Comparison of ENCODE assay signal across 15 mouse cellular contexts in the genomic region with DNA sequence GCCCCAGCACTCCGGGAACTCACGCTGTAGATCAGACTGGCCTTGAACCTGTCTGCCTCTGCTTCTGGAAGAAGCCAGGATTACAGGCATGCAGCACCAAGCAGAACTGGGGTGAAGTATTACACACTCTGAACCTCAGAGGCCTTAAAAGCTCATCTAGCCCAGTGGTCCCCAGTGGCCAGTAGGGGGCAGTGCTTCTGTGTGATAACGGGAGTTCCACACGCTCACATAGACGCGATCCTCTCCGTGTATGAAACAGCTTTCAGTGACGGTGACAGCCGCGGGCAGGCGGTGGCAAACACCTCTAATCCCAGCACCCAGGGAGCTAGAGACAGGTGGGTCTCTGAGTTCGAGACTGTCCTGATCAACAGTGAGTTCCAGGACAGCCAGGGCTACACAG. TPM values are rescaled to one million over a fixed set of nuclear protein-coding genes. Genes with fewer than 3 reads are reported as not detected.
A peak's percentile ranks its signal among the peaks of the same experiment; 100 is the strongest.
DNase-seq lines count a peak whose midpoint lies in the region; ATAC-seq and TF ChIP-seq lines count a peak whose summit lies in the region.
"Had no signal": no experiment of that assay in that cellular context is flagged by ENCODE, and none has a peak within 500 bp of the region (broad histone marks: within the 10 kb centered on the region; RNA-seq: fewer than 3 reads in every experiment).

No protein-coding gene starts in this region.

- H3K4me1 ChIP-seq in heart, adult 2 months (ENCODE audit: control insufficient read depth, insufficient read depth, low read length): peaks cover under 1% of the 10 kb centered on the region; the same call in 1 of the 2 replicates
- H3K4me1 ChIP-seq in midbrain, embryonic 11.5 days (ENCODE audit: control insufficient read depth, insufficient read depth, low read length): peaks cover 3% of the 10 kb centered on the region
- H3K4me1 ChIP-seq in midbrain, embryonic 10.5 days: peaks cover 14% of the 10 kb centered on the region
- H3K4me1 ChIP-seq in ES-Bruce4 (ENCODE audit: control insufficient read depth, insufficient read depth, low read length): no peaks in the 10 kb centered on the region
- peaks cover 2% of the 10 kb centered on the region for H3K4me1 ChIP-seq in hindbrain, postnatal 0 days (ENCODE audit: insufficient read depth, low read length)

- no peak for DNase-seq in heart, adult 2 months
- DNase-seq in heart, postnatal 25 days (ENCODE audit: low spot score): no peak
- peak; percentile 56 for DNase-seq in midbrain, embryonic 11.5 days (ENCODE audit: low spot score, missing footprints)
- DNase-seq in midbrain, embryonic 10.5 days (ENCODE audit: low spot score): no peak
- peak; percentile 18 for DNase-seq in splenic B cell, adult 2 months (ENCODE audit: low read depth, low spot score)
- DNase-seq in hindbrain, postnatal 0 days (ENCODE audit: low spot score): no peak
- DNase-seq in left cerebral cortex, postnatal 10 days (ENCODE audit: extremely low spot score in 1 of 2, low spot score in 2 of 2): no peak
- DNase-seq: cerebellum, adult 9-10 months; heart, postnatal 10 days had no signal

- no peaks in the 10 kb centered on the region for H3K36me3 ChIP-seq in heart, adult 2 months (ENCODE audit: control insufficient read depth, insufficient read depth, low read length)
- H3K36me3 ChIP-seq in midbrain, embryonic 11.5 days (ENCODE audit: control insufficient read depth, insufficient read depth, low read length): no peaks in the 10 kb centered on the region
- H3K36me3 ChIP-seq in midbrain, embryonic 10.5 days: peaks cover 9% of the 10 kb centered on the region
- H3K36me3 ChIP-seq in ES-Bruce4 (ENCODE audit: control insufficient read depth, insufficient read depth, low read length, poor library complexity, severe bottlenecking): no peaks in the 10 kb centered on the region
- no peaks in the 10 kb centered on the region for H3K36me3 ChIP-seq in splenic B cell, adult 2 months (ENCODE audit: control insufficient read depth, insufficient read depth, low read length, poor library complexity, severe bottlenecking)
- H3K36me3 ChIP-seq in hindbrain, postnatal 0 days (ENCODE audit: insufficient read depth, low read length): no peaks in the 10 kb centered on the region
- H3K36me3 ChIP-seq: liver, embryonic 15.5 days had no signal

- no peaks in the 10 kb centered on the region for H3K27me3 ChIP-seq in heart, adult 2 months (ENCODE audit: control insufficient read depth, insufficient read depth, low read length)
- H3K27me3 ChIP-seq in midbrain, embryonic 11.5 days (ENCODE audit: control insufficient read depth, insufficient read depth, low read length): no peaks in the 10 kb centered on the region
- H3K27me3 ChIP-seq in midbrain, embryonic 10.5 days (ENCODE audit: low read depth, poor library complexity, severe bottlenecking): no peaks in the 10 kb centered on the region
- H3K27me3 ChIP-seq in ES-Bruce4 (ENCODE audit: control insufficient read depth, insufficient read depth, low read length, poor library complexity, severe bottlenecking): no peaks in the 10 kb centered on the region
- H3K27me3 ChIP-seq in splenic B cell, adult 2 months (ENCODE audit: control insufficient read depth, insufficient read depth, low read length, poor library complexity, severe bottlenecking): no peaks in the 10 kb centered on the region
- H3K27me3 ChIP-seq in hindbrain, postnatal 0 days (ENCODE audit: insufficient read depth, low read length): no peaks in the 10 kb centered on the region
- H3K27me3 ChIP-seq: liver, embryonic 15.5 days had no signal

- no peak overlapping the region for H3K9ac ChIP-seq in heart, adult 2 months (ENCODE audit: low read depth, low read length)
- H3K9ac ChIP-seq in midbrain, embryonic 11.5 days (ENCODE audit: low read length): no peak overlapping the region
- no peak overlapping the region for H3K9ac ChIP-seq in ES-Bruce4 (ENCODE audit: low read depth, poor library complexity, severe bottlenecking)
- H3K9ac ChIP-seq in hindbrain, postnatal 0 days (replicated peaks; ENCODE audit: low read length): no peak overlapping the region
- H3K9ac ChIP-seq: liver, embryonic 15.5 days had no signal

- H3K27ac ChIP-seq in heart, adult 2 months: no peak overlapping the region
- H3K27ac ChIP-seq in midbrain, embryonic 11.5 days (ENCODE audit: low read depth, low read length): no peak overlapping the region
- no peak overlapping the region for H3K27ac ChIP-seq in midbrain, embryonic 10.5 days (replicated peaks)
- no peak overlapping the region for H3K27ac ChIP-seq in ES-Bruce4 (ENCODE audit: insufficient read depth, low read length)
- no peak overlapping the region for H3K27ac ChIP-seq in hindbrain, postnatal 0 days
- H3K27ac ChIP-seq: liver, embryonic 15.5 days had no signal

- no peak overlapping the region for H3K4me3 ChIP-seq in heart, adult 2 months
- no peak overlapping the region for H3K4me3 ChIP-seq in midbrain, embryonic 11.5 days (ENCODE audit: low read depth, low read length)
- no peak overlapping the region for H3K4me3 ChIP-seq in midbrain, embryonic 10.5 days
- H3K4me3 ChIP-seq in ES-Bruce4 (ENCODE audit: low read depth, low read length): no peak overlapping the region
- H3K4me3 ChIP-seq in hindbrain, postnatal 0 days (ENCODE audit: low read length): no peak overlapping the region
- H3K4me3 ChIP-seq: liver, embryonic 15.5 days had no signal

- intact Hi-C loops in heart, adult 2 months (cut with DNase I): no loop called here
- intact Hi-C loops in heart, postnatal 25 days (cut with DNase I): loop anchor here (10.0 kb wide), 1 partner anchor 584 kb away; a partner anchor contains a TSS
- intact Hi-C loops in left cerebral cortex, postnatal 10 days (cut with DNase I): no loop called here

- H3K4me2 ChIP-seq in midbrain, embryonic 11.5 days: no peak overlapping the region
- no peak overlapping the region for H3K4me2 ChIP-seq in hindbrain, postnatal 0 days (ENCODE audit: low read depth, low read length)
- H3K4me2 ChIP-seq: liver, embryonic 15.5 days had no signal

- WGBS in heart, adult 2 months: 97% methylated on average over 12 of the region's 12 CpGs
- WGBS in midbrain, embryonic 11.5 days: 94% methylated on average over 12 of the region's 12 CpGs
- 97% methylated on average over 12 of the region's 12 CpGs for WGBS in midbrain, embryonic 10.5 days
- 94% methylated on average over 12 of the region's 12 CpGs for WGBS in hindbrain, postnatal 0 days

- no peaks in the 10 kb centered on the region for H3K79me2 ChIP-seq in heart, adult 2 months (replicated peaks; ENCODE audit: control insufficient read depth, insufficient read depth, low read length)

- no peak for TF ChIP-seq POLR2A in heart, adult 2 months (IDR thresholded peaks at IDR 0.05; ENCODE audit: insufficient read depth, low read depth, low read length)
- no peak for TF ChIP-seq POLR2A in ES-Bruce4 (IDR thresholded peaks at IDR 0.05; ENCODE audit: insufficient read depth, low read length)

- ATAC-seq in midbrain, embryonic 11.5 days (ENCODE audit: low FRiP score): no peak
- no peak for ATAC-seq in hindbrain, postnatal 0 days

- peak; percentile 35 for TF ChIP-seq CTCF in heart, adult 2 months (IDR thresholded peaks at IDR 0.05)
- TF ChIP-seq CTCF in ES-Bruce4 (IDR thresholded peaks at IDR 0.05; ENCODE audit: low read depth, low read length): peak; percentile 54
- TF ChIP-seq CTCF in hindbrain, postnatal 0 days (IDR thresholded peaks at IDR 0.05; ENCODE audit: low read depth): no peak

- no peak for TF ChIP-seq EP300 in heart, adult 2 months (IDR thresholded peaks at IDR 0.05; ENCODE audit: insufficient read depth, low read depth, low read length)
- TF ChIP-seq EP300 in ES-Bruce4 (IDR thresholded peaks at IDR 0.05; ENCODE audit: insufficient read depth, low read depth, low read length): no peak

- H3K9me3 ChIP-seq in midbrain, embryonic 11.5 days (ENCODE audit: control insufficient read depth, low read length): no peaks in the 10 kb centered on the region
- peaks cover 6% of the 10 kb centered on the region for H3K9me3 ChIP-seq in midbrain, embryonic 10.5 days (replicated peaks)
- H3K9me3 ChIP-seq in ES-Bruce4 (replicated peaks; ENCODE audit: control insufficient read depth, insufficient read depth, low read length, poor library complexity, severe bottlenecking): peaks cover 30% of the 10 kb centered on the region
- 0 out of 2 replicates have a peak, but pooled peaks cover 3% of the 10 kb centered on the region for H3K9me3 ChIP-seq in hindbrain, postnatal 0 days (ENCODE audit: low read length)
- H3K9me3 ChIP-seq: liver, embryonic 15.5 days had no signal

RNA-seq across cellular contexts. Expression of a gene that starts 4.2 kb away (rescaled TPM):
- under 1 TPM; 0.59 to 0.76 TPM for total RNA-seq in heart, adult 2 months (2021)
- 0.66 and 0.94 TPM in 2 replicates for polyA plus RNA-seq in heart, adult 2 months (2012; rRNA removed)
- total RNA-seq in heart, postnatal 25 days (2021): under 1 TPM; 0.52 to 0.84 TPM
- 2.8 and 3.4 TPM in 2 replicates for polyA plus RNA-seq in midbrain, embryonic 11.5 days (2014; fragmentation: Nextera tagmentation; extraction: Ambion mirVana)
- 3.2 and 3.3 TPM in 2 replicates for polyA plus RNA-seq in midbrain, embryonic 10.5 days (2016; fragmentation: Nextera tagmentation; extraction: Ambion mirVana)
- polyA plus RNA-seq in ES-Bruce4 (2011; ENCODE audit: insufficient read depth, insufficient read length, low read depth, missing spikeins): 3.6 and 4.8 TPM in 2 replicates
- 0.79 and 4.3 TPM in 2 replicates for total RNA-seq in hindbrain, postnatal 0 days (2014; rRNA removed)
- 5.2 and 5.4 TPM in 2 replicates for polyA plus RNA-seq in hindbrain, postnatal 0 days (2015; fragmentation: Nextera tagmentation; extraction: Ambion mirVana)
- 1 to 10 TPM; 2.9 to 3.2 TPM for total RNA-seq in left cerebral cortex, postnatal 10 days (2021)

RNA-seq across cellular contexts. Expression of a gene that starts 4.4 kb away (rescaled TPM):
- total RNA-seq in heart, adult 2 months (2021): 10 to 100 TPM; 25.3 to 25.9 TPM
- polyA plus RNA-seq in heart, adult 2 months (2012; rRNA removed): 12.1 and 27.1 TPM in 2 replicates
- total RNA-seq in heart, postnatal 25 days (2021): 10 to 100 TPM; 31.1 to 32.3 TPM
- 52.6 and 55.0 TPM in 2 replicates for polyA plus RNA-seq in midbrain, embryonic 11.5 days (2014; fragmentation: Nextera tagmentation; extraction: Ambion mirVana)
- polyA plus RNA-seq in midbrain, embryonic 10.5 days (2016; fragmentation: Nextera tagmentation; extraction: Ambion mirVana): 60.7 and 62.2 TPM in 2 replicates
- 49.2 and 62.4 TPM in 2 replicates for polyA plus RNA-seq in ES-Bruce4 (2011; ENCODE audit: insufficient read depth, insufficient read length, low read depth, missing spikeins)
- total RNA-seq in hindbrain, postnatal 0 days (2014; rRNA removed): 31.2 and 33.0 TPM in 2 replicates
- polyA plus RNA-seq in hindbrain, postnatal 0 days (2015; fragmentation: Nextera tagmentation; extraction: Ambion mirVana): 60.7 and 66.1 TPM in 2 replicates
- 10 to 100 TPM; 52.6 to 53.3 TPM for total RNA-seq in left cerebral cortex, postnatal 10 days (2021)

RNA-seq across cellular contexts. Expression of a gene that starts 28.2 kb away (rescaled TPM):
- 1 to 10 TPM in 1 of 2 experiments, under 1 TPM in 1; 0.55 to 1.3 TPM for total RNA-seq in heart, adult 2 months (2021)
- polyA plus RNA-seq in heart, adult 2 months (2012; rRNA removed): 0.61 and 1.4 TPM in 2 replicates
- 1 to 10 TPM; 1.0 to 1.1 TPM for total RNA-seq in heart, postnatal 25 days (2021)
- 0.11 and 0.44 TPM in 2 replicates for polyA plus RNA-seq in midbrain, embryonic 11.5 days (2014; fragmentation: Nextera tagmentation; extraction: Ambion mirVana)
- polyA plus RNA-seq in midbrain, embryonic 10.5 days (2016; fragmentation: Nextera tagmentation; extraction: Ambion mirVana): 0.10 and 0.40 TPM in 2 replicates
- polyA plus RNA-seq in ES-Bruce4 (2011; ENCODE audit: insufficient read depth, insufficient read length, low read depth, missing spikeins): 0.39 TPM in 1 of 2 replicates, not detected in the other
- 0.10 TPM in 1 of 2 replicates, not detected in the other for total RNA-seq in hindbrain, postnatal 0 days (2014; rRNA removed)
- polyA plus RNA-seq in hindbrain, postnatal 0 days (2015; fragmentation: Nextera tagmentation; extraction: Ambion mirVana): 0.23 and 0.33 TPM in 2 replicates
- total RNA-seq in left cerebral cortex, postnatal 10 days (2021): under 1 TPM; 0.36 to 0.61 TPM
- total RNA-seq: granulocyte monocyte progenitor cell, adult 5-6 weeks had no signal
- polyA plus RNA-seq: small intestine, adult 2 months had no signal

RNA-seq across cellular contexts. Expression of a gene that starts 34.6 kb away (rescaled TPM):
- 1 to 10 TPM; 4.5 TPM for total RNA-seq in heart, adult 2 months (2021)
- polyA plus RNA-seq in heart, adult 2 months (2012; rRNA removed): 5.2 and 7.1 TPM in 2 replicates
- total RNA-seq in heart, postnatal 25 days (2021): 10 to 100 TPM; 10.0 to 11.7 TPM
- 14.0 and 18.5 TPM in 2 replicates for polyA plus RNA-seq in midbrain, embryonic 11.5 days (2014; fragmentation: Nextera tagmentation; extraction: Ambion mirVana)
- polyA plus RNA-seq in midbrain, embryonic 10.5 days (2016; fragmentation: Nextera tagmentation; extraction: Ambion mirVana): 21.1 and 23.2 TPM in 2 replicates
- polyA plus RNA-seq in ES-Bruce4 (2011; ENCODE audit: insufficient read depth, insufficient read length, low read depth, missing spikeins): 6.5 and 8.3 TPM in 2 replicates
- total RNA-seq in hindbrain, postnatal 0 days (2014; rRNA removed): 9.6 and 9.9 TPM in 2 replicates
- polyA plus RNA-seq in hindbrain, postnatal 0 days (2015; fragmentation: Nextera tagmentation; extraction: Ambion mirVana): 14.1 and 15.5 TPM in 2 replicates
- total RNA-seq in left cerebral cortex, postnatal 10 days (2021): 1 to 10 TPM; 6.3 to 8.1 TPM
- total RNA-seq: granulocyte monocyte progenitor cell, adult 5-6 weeks had no signal

RNA-seq across cellular contexts. Expression of a gene that starts 36.5 kb away (rescaled TPM):
- total RNA-seq in heart, adult 2 months (2021): not detected
- polyA plus RNA-seq in heart, adult 2 months (2012; rRNA removed): not detected in 2 replicates
- not detected for total RNA-seq in heart, postnatal 25 days (2021)
- 0.19 TPM in 1 of 2 replicates, not detected in the other for polyA plus RNA-seq in midbrain, embryonic 11.5 days (2014; fragmentation: Nextera tagmentation; extraction: Ambion mirVana)
- polyA plus RNA-seq in midbrain, embryonic 10.5 days (2016; fragmentation: Nextera tagmentation; extraction: Ambion mirVana): 0.19 TPM in 1 of 2 replicates, not detected in the other
- polyA plus RNA-seq in ES-Bruce4 (2011; ENCODE audit: insufficient read depth, insufficient read length, low read depth, missing spikeins): not detected in 2 replicates
- total RNA-seq in hindbrain, postnatal 0 days (2014; rRNA removed): not detected in 2 replicates
- 0.19 and 0.21 TPM in 2 replicates for polyA plus RNA-seq in hindbrain, postnatal 0 days (2015; fragmentation: Nextera tagmentation; extraction: Ambion mirVana)
- total RNA-seq in left cerebral cortex, postnatal 10 days (2021): 1 to 10 TPM; 1.8 to 2.1 TPM
- total RNA-seq: granulocyte monocyte progenitor cell, adult 5-6 weeks; heart, postnatal 10 days; megakaryocyte-erythroid progenitor cell, adult 5-6 weeks had no signal
- polyA plus RNA-seq: liver, embryonic 15.5 days; small intestine, adult 2 months; stomach, embryonic 16.5 days had no signal

Comparison
In these comparisons a context has a peak if more than half of its experiments do, and no peak if none do; other contexts are left out.
1. DNase-seq: peak in midbrain, embryonic 11.5 days (single experiment) and splenic B cell, adult 2 months (single experiment); none in heart, adult 2 months (0 of 2), heart, postnatal 25 days (single experiment), midbrain, embryonic 10.5 days (single experiment), hindbrain, postnatal 0 days (single experiment) and left cerebral cortex, postnatal 10 days (0 of 2).